Mouse (Mus musculus) adrenal gland, postnatal 4 days (tissue): ENCODE measurements around the gene Med12. TPM values are rescaled to one million over a fixed set of nuclear protein-coding genes. Genes with fewer than 3 reads are reported as not detected.

ENCODE experiments used
- total RNA-seq, 2 experiments: library from RNA; stranded (reverse); gene quantifications; 2 replicates each; pipeline ENCODE4 v1.2.3; 2021

The Med12 gene
- total RNA-seq, 2 experiments from 2014 or later: 43.6 to 48.7 TPM

Other genes with a start within 250 kb of the Med12 start
- under 1 TPM in 1 of 2 experiments, not detected in 1; 0.08 TPM for gene Tex11, start 214.4 kb upstream of the Med12 start, total RNA-seq
- gene Slc7a3, start 188.0 kb upstream of the Med12 start, total RNA-seq: 1 to 10 TPM; 1.8 to 2.0 TPM
- gene Snx12, start 51.5 kb upstream of the Med12 start, total RNA-seq: 10 to 100 TPM; 58.5 to 61.6 TPM
- 10 to 100 TPM; 32.3 to 36.8 TPM for gene Foxo4, start 19.5 kb upstream of the Med12 start, total RNA-seq
- gene Gm614, start 10.0 kb upstream of the Med12 start, total RNA-seq: 1 to 10 TPM in 1 of 2 experiments, under 1 TPM in 1; 0.84 to 1.2 TPM
- gene Il2rg, start 5.8 kb upstream of the Med12 start, total RNA-seq: 10 to 100 TPM; 10.4 TPM
- not detected for gene Gm20489, start 5.0 kb upstream of the Med12 start, total RNA-seq
- 10 to 100 TPM; 13.4 to 13.6 TPM for gene Nlgn3, start 25.1 kb downstream of the Med12 start, total RNA-seq
- gene Gjb1, start 102.3 kb downstream of the Med12 start, total RNA-seq: 10 to 100 TPM in 1 of 2 experiments, 1 to 10 TPM in 1; 6.2 to 43.9 TPM
- gene Zmym3, start 146.8 kb downstream of the Med12 start, total RNA-seq: 100 to 1,000 TPM; 134 to 141 TPM
- gene Nono, start 155.3 kb downstream of the Med12 start, total RNA-seq: 100 to 1,000 TPM; 287 to 290 TPM
- gene Itgb1bp2, start 175.1 kb downstream of the Med12 start, total RNA-seq: 10 to 100 TPM in 1 of 2 experiments, 1 to 10 TPM in 1; 8.5 to 18.5 TPM